Mouse (Mus musculus): ENCODE measurements at regions not wholly inside any gene's neighbourhood (a gene's known extent, or its start where the extent isn't known, plus 50 kb on each side); places are given as distances from the start of the nearest gene placed in this dataset.

- 74% methylated on average over 7 of the region's 7 CpGs for WGBS
- TF ChIP-seq CTCF (IDR thresholded peaks at IDR 0.05; ENCODE audit: insufficient read depth, low read length), result no peak
- no peak for TF ChIP-seq POLR2A (IDR thresholded peaks at IDR 0.05; ENCODE audit: borderline replicate concordance, extremely low read depth, low read depth, low read length)
- H3K4me1 ChIP-seq (ENCODE audit: control insufficient read depth, insufficient read depth, low read length), result no peaks in the 10 kb centered on the region
- no peak overlapping the region for H3K4me3 ChIP-seq (replicated peaks; ENCODE audit: extremely low read depth, low read depth, low read length)
- no peak for DNase-seq
These were observed 62.4 kb upstream of the Hs3st2 start for GRCm38 (mm10) chr7:121329274-121329673.

- Histone ChIP-seq H3K4me1 (ENCODE audit: control insufficient read depth, insufficient read depth, low read length) (no peaks in the 10 kb centered on the region), H3K4me3 (replicated peaks; ENCODE audit: extremely low read depth, low read depth, low read length) (no peak overlapping the region)
- 90% methylated on average over 2 of the region's 2 CpGs for WGBS
- no peak for DNase-seq
- no peak for TF ChIP-seq POLR2A (IDR thresholded peaks at IDR 0.05; ENCODE audit: borderline replicate concordance, extremely low read depth, low read depth, low read length)
- TF ChIP-seq CTCF (IDR thresholded peaks at IDR 0.05; ENCODE audit: insufficient read depth, low read length), result no peak
These were observed 59.1 kb upstream of the Hs3st2 start for GRCm38 (mm10) chr7:121332532-121332931.

DNA sequence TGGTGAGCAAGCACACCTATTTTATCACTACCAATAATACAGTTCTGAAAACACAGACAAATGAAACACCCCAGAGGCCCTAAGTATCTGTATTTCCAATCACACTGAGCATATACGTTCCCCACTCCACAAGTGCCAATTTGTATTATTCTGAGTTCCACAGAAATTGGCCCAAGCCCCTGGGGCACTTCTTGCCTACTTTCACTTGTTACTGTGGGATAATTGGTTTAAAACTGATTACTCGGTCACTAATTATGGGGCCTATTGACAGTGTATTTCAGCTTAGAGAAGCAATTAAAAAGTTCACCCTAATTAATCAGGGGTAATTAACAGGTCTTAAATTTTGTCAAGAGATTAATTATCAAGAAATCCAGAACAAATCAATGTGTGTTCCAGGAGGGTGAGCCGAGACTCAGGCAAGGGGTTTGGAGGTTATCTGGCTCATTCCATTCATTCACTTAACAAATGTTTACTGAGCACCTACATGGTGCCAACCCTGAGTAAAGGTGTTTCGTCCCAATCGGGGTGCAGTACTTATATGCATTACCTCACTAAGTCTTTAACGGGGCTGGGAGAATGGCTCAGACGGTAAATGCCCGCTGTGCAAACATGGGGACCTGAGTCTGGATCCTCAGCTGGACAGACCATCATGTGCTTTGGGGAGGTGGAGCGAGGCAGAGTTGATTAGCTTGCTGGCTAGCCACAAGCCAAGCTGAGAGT, 56.1 kb upstream of the Hs3st2 start:
- DNase-seq, result no peak
- TF ChIP-seq CTCF (IDR thresholded peaks at IDR 0.05; ENCODE audit: insufficient read depth, low read length), result no peak
- TF ChIP-seq POLR2A (IDR thresholded peaks at IDR 0.05; ENCODE audit: borderline replicate concordance, extremely low read depth, low read depth, low read length), result no peak
- no peaks in the 10 kb centered on the region for H3K4me1 ChIP-seq (ENCODE audit: control insufficient read depth, insufficient read depth, low read length)
- WGBS, result 68% methylated on average over 9 of the region's 9 CpGs
- H3K4me3 ChIP-seq (replicated peaks; ENCODE audit: extremely low read depth, low read depth, low read length), result no peak overlapping the region

DNA sequence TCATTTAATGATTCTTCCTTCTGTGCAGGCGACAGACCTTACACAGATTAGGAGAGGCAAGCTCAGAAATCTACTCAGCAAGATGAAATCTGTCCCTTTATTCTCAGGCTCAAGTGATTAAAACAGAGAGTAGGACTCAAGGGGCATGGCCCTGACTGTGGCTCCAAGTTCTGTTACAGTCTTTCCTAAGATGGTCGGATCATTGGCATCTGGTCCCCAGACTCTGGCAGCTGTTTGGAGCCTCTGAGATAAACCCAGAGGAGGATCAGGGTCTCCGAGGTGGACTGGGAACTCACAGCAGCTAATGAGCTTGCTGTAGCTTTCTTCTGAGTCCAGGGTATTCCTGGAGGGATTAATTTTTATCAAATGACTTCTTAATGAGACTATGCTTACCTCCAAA, 51.7 kb upstream of the Hs3st2 start:
- no peak for DNase-seq
- Histone ChIP-seq H3K4me3 (replicated peaks; ENCODE audit: extremely low read depth, low read depth, low read length) (no peak overlapping the region), H3K4me1 (ENCODE audit: control insufficient read depth, insufficient read depth, low read length) (no peaks in the 10 kb centered on the region)
- WGBS, result 46% methylated on average over 3 of the region's 3 CpGs
- TF ChIP-seq POLR2A (IDR thresholded peaks at IDR 0.05; ENCODE audit: borderline replicate concordance, extremely low read depth, low read depth, low read length) (no peak), CTCF (IDR thresholded peaks at IDR 0.05; ENCODE audit: insufficient read depth, low read length) (no peak)

All from lung, adult 2 months (tissue).